Mouse (Mus musculus): ENCODE data around the gene Esp34.

Gene Esp34

DNA sequence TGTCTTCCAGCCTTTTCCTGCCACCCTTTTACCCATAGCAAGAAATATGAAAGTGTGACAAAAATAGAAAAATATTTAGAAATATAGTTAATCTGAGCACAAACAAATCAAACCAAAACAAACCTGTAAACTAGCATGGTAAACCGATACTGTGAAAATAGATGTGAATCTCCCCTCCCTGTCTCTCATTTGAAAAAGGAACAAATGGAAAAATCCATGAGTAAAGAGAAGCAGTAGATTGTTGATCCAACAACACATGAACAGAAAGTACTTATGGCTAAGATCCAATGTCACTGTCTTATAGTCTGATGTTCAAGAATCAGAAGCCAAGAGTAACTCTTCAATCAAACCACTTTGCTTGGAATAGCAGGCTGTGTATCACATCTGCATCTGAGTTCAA, at the start of gene Esp34:
TSS of gene Esp34 (plus strand) at position 301 of the 400 bp plus-strand sequence.
- no peak for DNase-seq (ENCODE audit: low read depth in 1 of 2, low spot score in 2 of 2)

GRCm38 (mm10) chr17:38562527-38562926, 8.5 kb downstream of the Esp34 start:
- no peak for DNase-seq (ENCODE audit: low read depth in 1 of 2, low spot score in 2 of 2)
